Mouse (Mus musculus) hindbrain, embryonic 10.5 days (tissue): ENCODE results near the gene Fam234a. TPM values are rescaled to one million over a fixed set of nuclear protein-coding genes. Genes with fewer than 3 reads are reported as not detected.
"Not testable (repeated sequence)": the region's sequence is repeated elsewhere in the genome, so short reads cannot be mapped to it uniquely, and the experiment has no call there.

Experiments
- DNase-seq: peaks from one replicate; pipeline ENCODE4 v3.0.0-alpha.2; 2017; ENCODE audit warnings: low spot score
- H3K27ac ChIP-seq: fragments of 300-500 bp; sonication (generic); 2 replicates; pipeline ENCODE4 v1.5.1; 2016; ENCODE audit warnings: mild to moderate bottlenecking, moderate library complexity
- H3K27me3 ChIP-seq: fragments of 300-500 bp; sonication (generic); 2 replicates; pipeline ENCODE4 v1.6.1; 2016; ENCODE audit warnings: mild to moderate bottlenecking; ENCODE audit not compliant: poor library complexity, insufficient read depth, severe bottlenecking
- H3K36me3 ChIP-seq: fragments of 300-500 bp; sonication (generic); 2 replicates; pipeline ENCODE4 v1.6.1; 2016; ENCODE audit warnings: mild to moderate bottlenecking, moderate library complexity
- H3K4me1 ChIP-seq: fragments of 300-500 bp; sonication (generic); replicated peaks from 2 replicates; pipeline ENCODE4 v1.6.1; 2016; ENCODE audit warnings: mild to moderate bottlenecking
- H3K4me3 ChIP-seq: fragments of 300-500 bp; sonication (generic); 2 replicates; pipeline ENCODE4 v1.5.1; 2016; ENCODE audit warnings: mild to moderate bottlenecking, moderate library complexity
- H3K9me3 ChIP-seq: fragments of 300-500 bp; sonication (generic); 2 replicates; pipeline ENCODE4 v1.6.1; 2016; ENCODE audit warnings: mild to moderate bottlenecking, moderate library complexity
- WGBS: fragments of 180-500 bp; shearing (Covaris S2); methylation state at CpG from one replicate; pipeline ENCODE4 v1.1.7; 2016; 5-methylcytosine and 5-hydroxymethylcytosine counted together
- polyA plus RNA-seq: library from polyadenylated mRNA; unstranded; fragments of >200 nt; fragmentation: Nextera tagmentation; extraction: Ambion mirVana; gene quantifications from 2 replicates; pipeline ENCODE4 v1.2.1, GENCODE M21; 2016

Gene Fam234a
- polyA plus RNA-seq: 26.8 and 30.8 TPM in 2 replicates

DNA sequence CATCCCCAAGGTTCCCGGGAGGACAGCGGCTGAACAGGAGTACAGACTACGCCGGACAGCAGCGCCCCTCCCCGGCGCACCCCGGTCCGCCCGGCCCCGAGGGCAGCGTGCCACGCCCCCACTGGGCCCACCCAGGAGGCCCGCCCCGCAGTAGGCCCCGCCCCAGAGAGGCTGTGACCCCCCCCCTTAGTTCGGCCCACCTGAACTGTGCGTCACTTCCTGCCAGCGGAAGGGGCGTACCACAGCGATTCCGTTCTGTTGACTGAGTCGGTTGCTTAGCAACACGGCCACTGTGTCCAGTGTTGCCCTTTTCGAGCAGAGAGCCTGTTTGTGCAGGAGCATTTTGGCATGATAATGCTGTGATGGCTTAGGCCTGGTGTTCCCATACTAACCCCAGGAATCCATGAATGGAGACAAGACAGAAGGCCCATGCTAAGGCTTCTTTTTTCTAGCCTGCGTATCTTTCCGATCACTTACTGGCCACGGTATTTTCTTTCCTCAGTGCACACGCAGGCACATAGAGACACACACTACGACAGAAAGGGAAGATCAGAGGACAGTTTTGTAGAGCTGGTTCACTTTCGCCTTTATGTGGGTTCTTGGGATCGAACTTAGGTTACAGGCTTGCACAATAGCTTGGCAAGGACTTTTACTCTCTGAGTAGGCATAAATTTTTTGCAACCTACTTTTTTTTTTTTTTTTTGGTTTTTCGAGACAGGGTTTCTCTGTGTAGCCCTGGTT, at the start of gene Fam234a:
Gene Fam234a (minus strand): TSS at position 142 of the 741 bp plus-strand sequence.
- H3K27ac ChIP-seq: peak within 1 kb of the TSS; percentile 89
- 9% methylated on average over 33 of the region's 33 CpGs for WGBS
- peak within 1 kb of the TSS; percentile 80 for H3K4me3 ChIP-seq
- peak; percentile 98 for DNase-seq
- no peaks in the 10 kb centered on the region for H3K36me3 ChIP-seq
- peaks cover 27% of the 10 kb centered on the region for H3K4me1 ChIP-seq
- no peaks in the 10 kb centered on the region for H3K9me3 ChIP-seq
- H3K27me3 ChIP-seq: no peaks in the 10 kb centered on the region

DNA sequence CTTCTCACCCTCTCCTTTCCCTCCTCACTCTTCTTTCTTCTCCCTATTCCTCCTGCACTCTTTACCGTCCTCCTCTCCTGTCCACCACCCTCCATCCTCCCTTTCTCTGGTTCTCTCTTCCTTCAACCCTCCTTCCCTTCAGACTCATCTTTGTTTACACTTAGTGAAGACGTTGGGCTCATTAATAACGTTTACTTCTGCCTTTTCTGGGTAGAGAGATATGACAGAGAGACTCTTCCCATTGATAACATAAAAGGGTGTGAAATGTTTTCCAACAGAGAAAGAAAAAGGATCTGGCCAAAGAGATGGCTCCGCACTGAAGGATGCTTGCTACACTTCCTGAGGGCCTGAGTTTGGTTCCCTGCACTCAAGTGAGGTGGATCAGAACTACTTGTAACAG, 45.4 kb upstream of the Fam234a start:
- no peak for DNase-seq
- 77% methylated on average over 4 of the region's 4 CpGs for WGBS
- no peaks in the 10 kb centered on the region for H3K27me3 ChIP-seq
- H3K36me3 ChIP-seq: peaks cover 76% of the 10 kb centered on the region
- no peak overlapping the region for H3K4me3 ChIP-seq
- peaks cover 14% of the 10 kb centered on the region for H3K9me3 ChIP-seq
- H3K27ac ChIP-seq: no peak overlapping the region
- no peaks in the 10 kb centered on the region for H3K4me1 ChIP-seq

DNA sequence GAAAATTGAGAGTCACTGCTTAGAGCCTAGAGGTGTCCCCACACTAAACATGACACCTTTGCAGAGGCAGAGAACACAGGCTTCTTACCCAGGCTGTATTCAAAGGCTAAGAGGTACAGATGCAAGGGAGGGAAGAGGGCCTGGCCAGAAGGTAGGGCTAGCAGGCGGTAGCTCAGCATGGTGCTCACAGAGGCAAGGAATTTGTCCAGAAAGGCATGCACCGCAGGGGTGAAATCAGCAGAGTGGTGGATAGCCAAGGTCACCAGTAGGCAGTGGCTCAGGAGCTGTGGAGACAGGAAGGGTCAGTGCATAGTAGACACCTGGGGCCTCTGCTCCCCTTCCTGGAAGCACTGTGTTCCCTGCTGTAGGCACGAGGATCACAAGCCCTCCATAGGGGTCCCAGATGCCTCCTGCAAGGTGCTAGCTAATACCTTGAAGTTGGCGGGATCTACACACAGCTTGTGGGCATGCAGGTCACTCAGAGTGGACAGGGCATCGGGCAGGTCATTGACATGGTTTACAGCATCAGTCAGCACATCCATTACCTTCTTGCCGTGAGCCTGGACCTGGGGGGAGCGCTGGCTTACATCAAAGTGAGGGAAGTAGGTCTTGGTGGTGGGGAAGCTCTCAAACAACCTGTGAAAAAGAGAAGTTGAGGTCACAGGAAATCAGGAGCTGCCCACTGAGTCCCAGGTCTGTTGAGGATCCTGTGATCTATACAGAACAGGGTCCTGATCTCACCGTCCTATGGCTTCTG, 42.3 kb upstream of the Fam234a start:
- Histone ChIP-seq H3K36me3 (peaks cover 100% of the 10 kb centered on the region), H3K27me3 (no peaks in the 10 kb centered on the region), H3K27ac (no peak overlapping the region), H3K9me3 (peaks cover 7% of the 10 kb centered on the region), H3K4me1 (no peaks in the 10 kb centered on the region), H3K4me3 (no peak overlapping the region)
- DNase-seq: no peak
- 86% methylated on average over 8 of the region's 8 CpGs for WGBS

DNA sequence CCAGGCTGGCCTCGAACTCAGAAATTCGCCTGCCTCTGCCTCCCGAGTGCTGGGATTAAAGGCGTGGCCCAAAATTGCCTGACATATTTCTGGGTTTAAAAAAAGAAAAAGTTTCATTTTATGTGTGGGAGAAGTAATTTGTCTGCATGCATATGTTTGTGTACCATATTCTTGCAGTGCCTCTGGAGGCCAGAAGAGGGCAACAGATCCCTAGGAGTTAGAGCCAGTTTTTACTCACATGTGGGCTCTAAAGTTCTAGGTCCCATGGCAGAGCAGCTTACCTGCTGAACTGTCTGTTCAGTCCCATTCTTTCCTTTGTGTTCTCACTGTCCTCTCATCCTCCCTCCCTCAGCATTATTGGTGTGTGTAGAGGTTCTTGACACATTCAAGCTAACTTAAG, 32.7 kb upstream of the Fam234a start:
- 89% methylated on average over 4 of the region's 4 CpGs for WGBS
- H3K27ac ChIP-seq: no peak overlapping the region
- DNase-seq: peak; percentile 32
- peaks cover 99% of the 10 kb centered on the region for H3K36me3 ChIP-seq
- no peak overlapping the region for H3K4me3 ChIP-seq
- no peaks in the 10 kb centered on the region for H3K27me3 ChIP-seq
- no peaks in the 10 kb centered on the region for H3K9me3 ChIP-seq
- no peaks in the 10 kb centered on the region for H3K4me1 ChIP-seq

DNA sequence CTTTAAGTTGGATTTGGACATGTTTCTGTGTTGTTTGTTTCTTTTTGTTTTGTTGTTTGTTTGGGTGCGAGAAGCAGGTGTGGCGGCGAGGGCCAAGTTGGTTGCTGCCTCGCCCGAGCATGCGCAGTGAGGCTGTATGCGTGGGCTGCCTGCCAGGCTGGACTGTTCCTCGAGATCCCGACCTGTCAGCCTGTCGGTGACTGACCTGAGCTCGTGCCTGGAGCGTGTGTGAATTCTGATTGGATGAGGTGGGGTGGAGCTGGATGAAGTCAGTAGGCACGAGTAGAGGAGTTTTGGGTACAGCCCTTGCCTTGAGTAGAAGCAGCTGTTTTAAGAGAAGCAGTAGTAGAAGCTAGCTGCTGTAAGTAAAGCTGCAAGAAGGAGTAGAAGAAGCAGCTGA, 31.9 kb upstream of the Fam234a start:
- WGBS: 92% methylated on average over 13 of the region's 13 CpGs
- H3K27me3 ChIP-seq: no peaks in the 10 kb centered on the region
- peaks cover 99% of the 10 kb centered on the region for H3K36me3 ChIP-seq
- DNase-seq: no peak
- H3K4me1 ChIP-seq: no peaks in the 10 kb centered on the region
- H3K9me3 ChIP-seq: no peaks in the 10 kb centered on the region
- no peak overlapping the region for H3K27ac ChIP-seq
- H3K4me3 ChIP-seq: no peak overlapping the region

DNA sequence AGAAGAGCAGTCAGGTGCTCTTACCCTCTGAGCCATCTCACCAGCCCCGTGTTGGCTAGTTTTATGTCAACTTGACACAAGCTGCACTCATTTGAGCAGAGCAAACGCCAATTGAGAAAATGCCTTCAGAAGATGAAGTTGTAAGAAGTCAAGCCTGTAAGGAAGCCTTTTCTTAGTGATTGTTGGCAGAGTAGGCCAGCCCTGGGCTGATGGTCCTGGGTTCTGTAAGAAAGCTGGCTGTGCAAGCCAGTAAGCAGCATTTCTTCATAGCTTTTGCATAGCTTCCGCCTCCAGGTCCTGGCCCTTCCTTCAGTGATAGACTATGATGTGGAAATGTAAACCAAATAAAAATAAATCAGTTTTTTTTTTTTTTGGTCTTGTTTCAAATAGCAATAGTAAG, 28.5 kb upstream of the Fam234a start:
- Histone ChIP-seq H3K9me3 (no peaks in the 10 kb centered on the region), H3K4me3 (no peak overlapping the region), H3K27ac (no peak overlapping the region), H3K27me3 (no peaks in the 10 kb centered on the region), H3K4me1 (no peaks in the 10 kb centered on the region), H3K36me3 (peaks cover 98% of the 10 kb centered on the region)
- DNase-seq: no peak
- WGBS: 95% methylated on average over 3 of the region's 3 CpGs

DNA sequence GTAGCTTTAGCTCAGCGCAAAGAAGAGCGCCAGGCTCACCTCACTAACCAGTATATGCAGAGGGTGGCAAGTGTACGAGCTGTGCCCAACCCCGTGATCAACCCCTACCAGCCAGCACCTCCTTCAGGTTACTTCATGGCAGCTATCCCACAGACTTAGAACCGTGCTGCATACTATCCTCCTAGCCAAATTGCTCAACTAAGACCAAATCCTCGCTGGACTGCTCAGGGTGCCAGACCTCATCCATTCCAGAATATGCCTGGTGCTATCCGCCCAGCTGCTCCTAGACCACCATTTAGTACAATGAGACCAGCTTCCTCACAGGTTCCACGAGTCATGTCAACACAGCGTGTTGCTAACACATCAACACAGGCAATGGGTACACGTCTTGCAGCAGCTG, 25.5 kb upstream of the Fam234a start:
- not testable (repeated sequence) for H3K9me3 ChIP-seq, H3K4me3 ChIP-seq, H3K4me1 ChIP-seq, H3K27me3 ChIP-seq, H3K27ac ChIP-seq, DNase-seq
- WGBS: 96% methylated on average over 10 of the region's 10 CpGs
- H3K36me3 ChIP-seq: peaks cover 97% of the 10 kb centered on the region

- H3K4me3 ChIP-seq: no peak overlapping the region
- H3K27me3 ChIP-seq: no peaks in the 10 kb centered on the region
- no peaks in the 10 kb centered on the region for H3K9me3 ChIP-seq
- H3K27ac ChIP-seq: no peak overlapping the region
- H3K4me1 ChIP-seq: no peaks in the 10 kb centered on the region
- no peak for DNase-seq
- peaks cover 97% of the 10 kb centered on the region for H3K36me3 ChIP-seq
- WGBS: 92% methylated on average over 1 of the region's 1 CpGs
These were observed 24.8 kb upstream of the Fam234a start for GRCm38 (mm10) chr17:26268851-26269250.

GRCm38 (mm10) chr17:26262384-26262783, 18.3 kb upstream of the Fam234a start:
- WGBS: 97% methylated on average over 3 of the region's 3 CpGs

DNA sequence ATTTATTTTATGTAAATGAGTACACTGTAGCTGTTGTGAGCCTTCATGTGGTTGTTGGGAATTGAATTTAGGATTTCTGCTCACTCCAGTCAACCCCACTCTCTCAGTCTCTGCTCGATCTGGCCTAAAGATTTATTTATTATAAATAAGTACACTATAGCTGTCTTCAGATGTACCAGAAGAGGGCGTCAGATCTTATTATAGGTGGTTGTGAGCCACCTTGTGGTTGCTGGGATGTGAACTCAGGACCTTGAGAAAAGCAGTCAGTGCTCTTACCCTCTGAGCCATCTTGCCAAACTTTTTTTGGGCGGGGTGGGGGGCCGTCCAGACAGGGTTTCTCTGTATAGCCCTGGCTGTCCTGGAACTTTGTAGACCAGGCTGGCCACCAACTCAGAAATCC, 17.8 kb upstream of the Fam234a start:
- WGBS: 88% methylated on average over 4 of the region's 4 CpGs
- Histone ChIP-seq H3K9me3 (no peaks in the 10 kb centered on the region), H3K36me3 (peaks cover 99% of the 10 kb centered on the region), H3K4me3 (no peak overlapping the region), H3K4me1 (no peaks in the 10 kb centered on the region), H3K27ac (no peak overlapping the region), H3K27me3 (no peaks in the 10 kb centered on the region)
- DNase-seq: no peak

More at GRCm38 (mm10) chr17:26262384-26262783, 18.3 kb upstream of the Fam234a start:
- Histone ChIP-seq H3K9me3 (no peaks in the 10 kb centered on the region), H3K27me3 (no peaks in the 10 kb centered on the region), H3K4me3 (no peak overlapping the region), H3K4me1 (no peaks in the 10 kb centered on the region), H3K27ac (no peak overlapping the region), H3K36me3 (peaks cover 99% of the 10 kb centered on the region)
- no peak for DNase-seq

- no peaks in the 10 kb centered on the region for H3K9me3 ChIP-seq
- no peak for DNase-seq
- peaks cover 58% of the 10 kb centered on the region for H3K36me3 ChIP-seq
- peaks cover 16% of the 10 kb centered on the region for H3K4me1 ChIP-seq
- 95% methylated on average over 7 of the region's 7 CpGs for WGBS
- no peaks in the 10 kb centered on the region for H3K27me3 ChIP-seq
- H3K4me3 ChIP-seq: no peak overlapping the region
- H3K27ac ChIP-seq: no peak overlapping the region
These were observed 11.3 kb upstream of the Fam234a start for GRCm38 (mm10) chr17:26255313-26255712.

GRCm38 (mm10) chr17:26253399-26253798, 9.4 kb upstream of the Fam234a start:
- Histone ChIP-seq H3K4me1 (peaks cover 16% of the 10 kb centered on the region), H3K27me3 (no peaks in the 10 kb centered on the region), H3K9me3 (no peaks in the 10 kb centered on the region), H3K36me3 (peaks cover 38% of the 10 kb centered on the region), H3K4me3 (peak overlapping the region; percentile 99), H3K27ac (peak overlapping the region; percentile 97)
- WGBS: 0% methylated on average over 24 of the region's 24 CpGs
- DNase-seq: no peak

DNA sequence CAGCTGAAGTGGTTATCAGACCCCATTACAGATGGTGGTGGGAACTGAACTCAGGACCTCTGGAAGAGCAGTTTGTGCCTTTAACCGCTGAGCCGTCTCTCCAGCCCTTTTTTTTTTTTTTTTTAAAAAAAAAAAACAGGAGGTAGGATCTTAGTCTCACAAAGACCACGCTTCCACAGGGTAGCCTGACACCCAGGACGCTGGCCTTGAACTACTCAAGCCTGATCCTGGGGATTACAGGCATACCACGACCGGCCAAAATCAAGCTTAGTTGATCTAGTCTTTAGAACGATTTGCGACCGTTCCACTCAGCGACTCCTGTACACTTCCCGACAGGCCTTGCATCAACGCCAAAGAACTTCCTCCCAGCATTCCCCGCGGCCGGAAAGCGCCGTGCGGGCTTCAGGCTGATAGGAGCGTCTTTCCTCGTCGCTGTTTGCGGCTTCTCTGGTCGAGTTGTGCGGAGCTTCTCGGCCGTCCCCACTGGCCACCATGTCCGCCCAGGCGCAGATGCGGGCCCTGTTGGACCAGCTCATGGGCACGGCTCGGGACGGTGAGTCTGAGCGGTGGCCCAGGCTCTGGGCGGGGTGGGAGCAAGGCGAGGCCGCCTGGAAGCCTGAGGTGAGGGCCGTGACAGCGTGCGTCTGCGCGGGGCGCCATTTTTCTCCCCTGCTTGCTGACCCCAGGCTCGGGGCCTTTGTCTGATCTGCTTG, 8.7 kb upstream of the Fam234a start, which contains the start of gene Luc7l:
Gene Luc7l (plus strand): TSS at position 358 of the 713 bp plus-strand sequence.
- Histone ChIP-seq H3K4me3 (peak within 1 kb of the TSS; percentile 99), H3K27me3 (no peaks in the 10 kb centered on the region), H3K36me3 (peaks cover 31% of the 10 kb centered on the region), H3K27ac (peak within 1 kb of the TSS; percentile 97), H3K9me3 (no peaks in the 10 kb centered on the region), H3K4me1 (peaks cover 16% of the 10 kb centered on the region)
- DNase-seq: peak; percentile 95
- WGBS: under 1% methylated on average over 43 of the region's 43 CpGs
